Mouse (Mus musculus) C2C12 (cell line): Measurements from ENCODE around the gene Soga1. TPM values are rescaled to one million over a fixed set of nuclear protein-coding genes. Genes with fewer than 3 reads are reported as not detected.
A peak's percentile ranks its signal among the peaks of the same experiment; 100 is the strongest.

ENCODE experiments used
- H3K27me3 ChIP-seq: one replicate; pipeline ENCODE4 v1.6.1; 2011; ENCODE audit not compliant: control insufficient read depth, insufficient read depth, insufficient read length
- H3K36me3 ChIP-seq: one replicate; pipeline ENCODE4 v1.6.1; 2011; ENCODE audit not compliant: control insufficient read depth, insufficient read depth
- H3K4me3 ChIP-seq: one replicate; pipeline ENCODE4 v1.5.1; 2011; ENCODE audit warnings: mild to moderate bottlenecking, control low read depth; ENCODE audit not compliant: poor library complexity, insufficient read depth, severe bottlenecking
- H3K79me2 ChIP-seq: one replicate; pipeline ENCODE4 v1.6.1; 2011; ENCODE audit not compliant: control insufficient read depth, insufficient read depth
- H3K79me3 ChIP-seq: one replicate; pipeline ENCODE4 v1.6.1; 2011; ENCODE audit warnings: low read depth, control low read depth
- H3ac ChIP-seq: one replicate; pipeline ENCODE3; 2011; ENCODE audit warnings: low read depth; ENCODE audit not compliant: control insufficient read depth, insufficient read length
- CEBPB ChIP-seq: IDR thresholded peaks from one replicate; pipeline ENCODE4 v1.6.1; 2011; ENCODE audit warnings: low read depth, mild to moderate bottlenecking, control low read depth, moderate library complexity
- CTCF ChIP-seq: IDR thresholded peaks from one replicate; pipeline ENCODE4 v1.5.1; 2011; ENCODE audit not compliant: control insufficient read depth, insufficient read depth, insufficient read length
- FOSL1 ChIP-seq: IDR thresholded peaks from one replicate; pipeline ENCODE4 v1.8.0; 2011; ENCODE audit warnings: mild to moderate bottlenecking, low read length; ENCODE audit not compliant: poor library complexity, insufficient read depth, severe bottlenecking
- MAX ChIP-seq: IDR thresholded peaks from one replicate; pipeline ENCODE4 v1.6.1; 2011; ENCODE audit warnings: mild to moderate bottlenecking, control low read depth
- MYOD1 ChIP-seq: IDR thresholded peaks from one replicate; pipeline ENCODE4 v1.6.1; 2011; ENCODE audit warnings: low read depth; ENCODE audit not compliant: control insufficient read depth, insufficient read length
- MYOG ChIP-seq: IDR thresholded peaks from one replicate; pipeline ENCODE4 v1.6.1; 2011; ENCODE audit not compliant: control insufficient read depth, insufficient read length; ENCODE audit errors: extremely low read depth
- USF1 ChIP-seq: IDR thresholded peaks from one replicate; pipeline ENCODE4 v1.6.1; 2011; ENCODE audit warnings: low read depth, mild to moderate bottlenecking, control low read depth, moderate library complexity
- polyA plus RNA-seq: library from polyadenylated mRNA; unstranded; fragments of >200 nt; fragmentation: generic; extraction: Trizol; gene quantifications from one replicate; pipeline ENCODE4 v1.2.1, GENCODE M21; 2012; ENCODE audit warnings: missing spikeins

The Soga1 gene
- polyA plus RNA-seq, 1 experiment = 13.9 TPM

- Histone ChIP-seq H3K4me3 (no peak overlapping the region), H3ac (no peak overlapping the region), H3K27me3 (no peaks in the 10 kb centered on the region), H3K79me3 (peaks cover 3% of the 10 kb centered on the region), H3K79me2 (peaks cover 11% of the 10 kb centered on the region), H3K36me3 (peaks cover 65% of the 10 kb centered on the region)
- TF ChIP-seq MYOG (no peak), USF1 (no peak), MAX (no peak), CTCF (no peak), FOSL1 (no peak), MYOD1 (no peak), CEBPB (no peak)
These were observed 38.4 kb downstream of the Soga1 start for GRCm38 (mm10) chr2:157040649-157041046.

- peaks cover 62% of the 10 kb centered on the region for H3K36me3 ChIP-seq
- no peak overlapping the region for H3ac ChIP-seq
- H3K79me3 ChIP-seq = peaks cover 3% of the 10 kb centered on the region
- TF ChIP-seq CTCF = peak; percentile 32
- TF ChIP-seq CEBPB = no peak
- H3K79me2 ChIP-seq = peaks cover 9% of the 10 kb centered on the region
- no peaks in the 10 kb centered on the region for H3K27me3 ChIP-seq
- H3K4me3 ChIP-seq = no peak overlapping the region
These were observed 39.0 kb downstream of the Soga1 start for GRCm38 (mm10) chr2:157039900-157040648.

GRCm38 (mm10) chr2:157037303-157037702 is 41.8 kb downstream of the Soga1 start:
- H3K27me3 ChIP-seq = no peaks in the 10 kb centered on the region
- no peak overlapping the region for H3K4me3 ChIP-seq
- TF ChIP-seq MAX (no peak), MYOG (no peak), FOSL1 (no peak), CEBPB (no peak), MYOD1 (no peak), CTCF (no peak), USF1 (no peak)
- H3K36me3 ChIP-seq = peaks cover 68% of the 10 kb centered on the region
- H3K79me3 ChIP-seq = no peaks in the 10 kb centered on the region
- H3K79me2 ChIP-seq = no peaks in the 10 kb centered on the region
- H3ac ChIP-seq = no peak overlapping the region

- TF ChIP-seq FOSL1 = no peak
- no peak for TF ChIP-seq MAX
- no peak for TF ChIP-seq MYOG
- TF ChIP-seq CEBPB = no peak
- peak; percentile 65 for TF ChIP-seq USF1
- Histone ChIP-seq H3ac (no peak overlapping the region), H3K36me3 (peaks cover 60% of the 10 kb centered on the region)
These were observed 42.7 kb downstream of the Soga1 start for GRCm38 (mm10) chr2:157036400-157036799.

GRCm38 (mm10) chr2:157035371-157035770 is 43.7 kb downstream of the Soga1 start:
- H3K4me3 ChIP-seq = no peak overlapping the region
- H3ac ChIP-seq = no peak overlapping the region
- H3K36me3 ChIP-seq = peaks cover 59% of the 10 kb centered on the region
- no peaks in the 10 kb centered on the region for H3K79me3 ChIP-seq
- no peaks in the 10 kb centered on the region for H3K79me2 ChIP-seq
- TF ChIP-seq MYOD1 (no peak), CTCF (no peak), FOSL1 (no peak), MYOG (no peak), CEBPB (no peak), USF1 (no peak), MAX (no peak)
- no peaks in the 10 kb centered on the region for H3K27me3 ChIP-seq

More at GRCm38 (mm10) chr2:157036400-157036799, 42.7 kb downstream of the Soga1 start:
- H3K27me3 ChIP-seq = no peaks in the 10 kb centered on the region
- H3K79me2 ChIP-seq = no peaks in the 10 kb centered on the region
- H3K4me3 ChIP-seq = no peak overlapping the region
- no peaks in the 10 kb centered on the region for H3K79me3 ChIP-seq

- TF ChIP-seq USF1 (no peak), FOSL1 (no peak), CEBPB (no peak), CTCF (peak; percentile 85), MYOG (no peak), MYOD1 (no peak)
- Histone ChIP-seq H3K79me2 (no peaks in the 10 kb centered on the region), H3K4me3 (no peak overlapping the region), H3K79me3 (no peaks in the 10 kb centered on the region), H3K27me3 (no peaks in the 10 kb centered on the region), H3ac (no peak overlapping the region), H3K36me3 (peaks cover 73% of the 10 kb centered on the region)
These were observed 48.2 kb downstream of the Soga1 start for GRCm38 (mm10) chr2:157030804-157031203.
